Mouse (Mus musculus): ENCODE measurements around the gene Usp3. TPM values are rescaled to one million over a fixed set of nuclear protein-coding genes. Genes with fewer than 3 reads are reported as not detected.

The Usp3 gene
- 10 to 100 TPM; 33.5 to 36.8 TPM for total RNA-seq (2021)

DNA sequence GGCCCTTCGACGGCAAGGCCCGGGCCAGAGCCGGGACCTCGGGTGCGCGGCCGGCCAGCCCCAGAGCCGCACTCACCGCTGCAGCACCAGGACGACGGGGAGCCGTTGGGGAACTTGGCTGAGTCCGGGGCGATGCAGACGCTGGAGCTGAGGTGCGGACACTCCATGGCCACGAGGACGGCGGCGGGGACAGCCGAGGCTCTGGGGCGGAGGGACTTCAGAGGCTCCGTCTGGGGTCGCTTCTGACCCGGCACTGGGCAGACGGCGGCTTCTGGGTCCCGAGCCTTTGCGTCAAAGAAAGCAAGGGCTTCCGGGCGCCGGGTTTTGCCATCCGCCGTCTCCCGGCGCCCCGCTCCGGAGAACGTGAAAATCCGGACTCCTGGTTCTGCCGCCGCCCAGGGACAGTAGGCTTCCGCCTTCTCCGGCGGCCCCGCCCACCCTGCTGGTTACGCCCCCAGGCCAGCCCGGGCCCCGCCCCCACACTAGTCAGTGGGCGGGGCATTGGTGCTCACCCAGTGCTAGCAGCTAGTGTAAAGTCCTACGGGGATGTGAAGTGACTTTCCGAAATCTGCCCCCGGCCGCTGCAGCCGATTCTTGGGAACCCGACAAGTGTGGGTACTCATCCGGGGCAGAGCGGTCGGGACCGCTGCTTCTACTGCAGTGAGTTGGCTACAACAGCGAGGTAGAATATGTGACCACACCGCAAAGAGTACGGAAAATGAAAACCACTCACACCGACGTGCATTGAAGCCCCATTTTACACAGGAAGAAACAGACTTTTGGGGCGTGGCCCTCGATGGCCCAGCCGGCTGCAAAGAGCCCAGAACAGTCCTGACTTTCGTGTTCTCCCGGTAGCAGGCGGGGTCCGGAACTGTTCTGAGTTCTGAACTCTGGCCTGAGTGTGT lies at the start of gene Usp3:
TSS of gene Usp3 (minus strand) at position 435 of the 905 bp plus-strand sequence.
- peak; percentile 91 to 94 for DNase-seq (ENCODE audit: low spot score in 2 of 2)
- intact Hi-C loops (cut with DNase I), result loop anchor here (2.0 kb wide), 1 partner anchor 80 kb away; no protein-coding TSS in a partner anchor

DNA sequence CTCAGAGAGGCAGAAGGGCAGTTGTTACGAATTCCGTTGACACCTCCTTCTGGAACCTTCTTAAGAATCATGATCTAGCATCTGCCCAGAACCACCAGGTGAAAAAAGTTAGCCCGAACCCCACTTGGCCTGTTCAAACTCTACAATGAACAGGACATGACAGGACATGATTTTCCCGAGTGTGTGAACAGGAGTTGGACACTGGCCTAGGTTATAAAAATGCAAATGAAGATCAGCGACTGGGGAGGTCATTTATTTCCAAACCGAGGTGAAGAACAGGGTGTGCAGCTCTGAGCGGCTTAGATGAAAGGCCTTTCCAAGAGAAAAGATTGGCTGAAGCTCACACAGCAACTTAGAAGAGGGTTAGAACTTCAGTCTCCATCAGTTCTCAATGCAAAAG lies 47.5 kb upstream of the Usp3 start:
- DNase-seq (ENCODE audit: low spot score in 2 of 2), result no peak
- intact Hi-C loops (cut with DNase I), result loop anchor here (10.0 kb wide), 1 partner anchor 184 kb away; no protein-coding TSS in a partner anchor

DNA sequence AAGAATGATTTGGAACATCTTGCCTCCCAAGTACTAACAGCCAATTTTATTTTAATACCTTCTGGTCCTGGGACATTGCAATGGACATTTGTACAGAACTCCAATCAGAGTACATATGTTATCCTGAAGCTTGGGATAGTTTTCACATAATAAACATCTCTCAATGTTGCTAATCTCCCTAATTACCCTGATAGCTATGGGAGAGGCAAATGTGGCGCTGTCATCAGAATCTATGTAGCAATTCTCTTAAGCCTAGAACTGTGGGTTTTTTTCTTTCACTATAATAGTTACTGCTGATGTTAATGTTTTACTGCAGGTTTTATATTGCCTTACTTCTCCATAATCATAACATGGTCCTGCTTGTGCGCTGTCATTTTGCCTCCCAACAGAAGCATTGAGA lies 46.7 kb upstream of the Usp3 start:
- intact Hi-C loops (cut with DNase I), result loop anchor here (10.0 kb wide), 1 partner anchor 185 kb away; no protein-coding TSS in a partner anchor
- DNase-seq (ENCODE audit: low spot score in 2 of 2), result no peak

- intact Hi-C loops (cut with DNase I), result no loop called here
- DNase-seq (ENCODE audit: low spot score in 2 of 2), result no peak
Measured at GRCm38 (mm10) chr9:66632441-66632840, 39.5 kb upstream of the Usp3 start.

- no peak for DNase-seq (ENCODE audit: low spot score in 2 of 2)
- intact Hi-C loops (cut with DNase I), result no loop called here
Measured at GRCm38 (mm10) chr9:66630931-66631330, 38.0 kb upstream of the Usp3 start.

DNA sequence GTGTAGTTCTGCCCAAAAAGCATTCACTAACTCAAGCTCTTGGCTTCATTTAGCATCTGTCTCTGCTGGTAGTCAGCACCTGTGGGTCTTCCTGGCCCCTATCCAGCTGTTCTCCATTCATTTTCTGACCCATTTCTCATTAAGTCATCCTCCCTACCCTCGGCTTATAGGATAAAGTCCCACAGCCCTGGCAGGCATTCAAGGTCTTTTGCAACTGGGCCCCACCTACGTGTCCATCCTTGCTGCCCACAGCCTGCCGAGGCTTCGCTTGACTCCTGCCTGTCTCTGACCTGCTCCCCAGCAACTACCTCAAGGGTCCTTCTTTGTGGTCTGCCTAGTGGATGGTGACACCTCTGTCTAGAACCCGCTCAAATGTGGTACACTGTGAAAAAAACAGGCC lies 33.7 kb upstream of the Usp3 start:
- intact Hi-C loops (cut with DNase I), result no loop called here
- DNase-seq (ENCODE audit: low spot score in 2 of 2), result no peak

- intact Hi-C loops (cut with DNase I), result no loop called here
- DNase-seq (ENCODE audit: low spot score in 2 of 2), result no peak
Measured at GRCm38 (mm10) chr9:66625974-66626530, 33.1 kb upstream of the Usp3 start.

- intact Hi-C loops (cut with DNase I), result no loop called here
- no peak for DNase-seq (ENCODE audit: low spot score in 2 of 2)
Measured at GRCm38 (mm10) chr9:66624873-66625272, 31.9 kb upstream of the Usp3 start.

DNA sequence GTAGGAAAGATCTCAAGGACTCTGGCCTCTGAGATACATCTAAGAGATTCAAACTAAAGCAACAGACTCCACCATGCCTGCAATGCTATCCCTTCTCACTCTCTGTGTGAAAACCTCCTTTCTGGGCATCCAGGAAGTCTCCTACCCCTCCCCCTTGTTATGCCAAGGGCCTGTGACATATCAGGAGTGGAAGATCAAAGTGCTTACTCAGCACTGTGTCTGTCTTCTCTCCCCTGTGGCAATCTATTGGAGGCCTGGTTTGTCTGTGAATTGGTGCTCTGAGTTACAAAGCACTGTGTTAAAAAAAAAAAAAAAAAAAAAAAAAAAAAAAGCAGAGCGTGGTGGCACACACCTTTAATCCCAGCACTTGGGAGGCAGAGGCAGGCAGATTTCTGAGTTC lies 30.7 kb upstream of the Usp3 start:
- DNase-seq (ENCODE audit: low spot score in 2 of 2), result no peak
- intact Hi-C loops (cut with DNase I), result no loop called here

DNA sequence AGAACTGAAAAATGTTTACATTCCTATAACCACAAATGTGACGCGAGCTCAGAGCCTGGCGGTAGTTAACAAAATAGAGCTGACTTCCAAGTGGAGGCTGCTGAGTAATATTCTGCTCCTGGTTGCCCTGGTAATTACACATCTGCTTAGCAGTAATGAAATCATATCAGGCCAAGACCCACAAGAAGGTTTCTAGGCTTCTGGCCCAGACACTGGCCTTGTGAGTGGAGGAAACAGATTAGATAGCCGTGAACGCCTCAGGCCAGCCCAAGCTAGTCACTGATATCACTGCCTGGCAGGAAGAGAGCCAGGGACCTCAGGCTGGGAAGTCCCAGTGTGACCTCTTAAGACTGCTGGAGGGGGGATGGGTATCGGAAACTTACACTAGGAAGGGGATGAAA lies 27.6 kb upstream of the Usp3 start:
- intact Hi-C loops (cut with DNase I), result no loop called here
- no peak for DNase-seq (ENCODE audit: low spot score in 2 of 2)

DNA sequence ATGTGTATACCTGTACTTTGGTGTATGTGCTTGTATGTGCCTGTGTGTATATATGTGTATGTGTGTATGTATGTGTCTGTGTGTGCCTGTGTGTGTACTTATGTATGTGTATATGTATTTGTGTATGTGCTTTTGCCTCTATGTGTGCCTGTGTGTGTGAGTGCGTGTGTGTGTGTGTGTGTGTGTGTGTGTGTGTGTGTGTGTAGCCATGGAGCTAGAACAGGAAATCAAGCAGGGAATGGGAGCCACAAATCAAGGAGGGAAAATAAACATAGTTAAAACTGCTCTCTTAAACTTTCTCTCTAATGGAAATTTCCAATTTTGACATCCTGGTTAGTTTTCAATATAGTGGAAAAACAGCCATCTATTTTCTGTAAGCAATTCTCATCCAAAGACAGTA lies 27.1 kb upstream of the Usp3 start:
- DNase-seq (ENCODE audit: low spot score in 2 of 2), result no peak
- intact Hi-C loops (cut with DNase I), result no loop called here

DNA sequence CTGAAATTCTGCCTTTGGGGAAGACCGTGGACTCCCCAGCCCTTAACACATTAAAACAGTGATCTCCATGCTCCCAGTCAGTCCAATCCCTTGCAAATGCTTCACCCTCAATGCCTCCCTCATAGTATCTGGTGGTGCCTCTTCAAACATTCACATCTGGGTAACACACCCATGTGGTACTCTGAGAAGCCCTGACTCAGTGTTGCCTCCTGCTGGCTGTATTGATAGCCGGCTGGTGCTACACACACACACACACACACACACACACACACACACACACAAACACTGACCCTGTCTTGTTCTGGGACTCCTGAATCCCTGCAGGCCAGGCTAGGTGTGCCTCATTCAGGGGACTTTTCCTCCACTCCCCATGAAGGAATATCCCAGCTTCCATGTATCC lies 24.9 kb upstream of the Usp3 start:
- intact Hi-C loops (cut with DNase I), result no loop called here
- no peak for DNase-seq (ENCODE audit: low spot score in 2 of 2)

DNA sequence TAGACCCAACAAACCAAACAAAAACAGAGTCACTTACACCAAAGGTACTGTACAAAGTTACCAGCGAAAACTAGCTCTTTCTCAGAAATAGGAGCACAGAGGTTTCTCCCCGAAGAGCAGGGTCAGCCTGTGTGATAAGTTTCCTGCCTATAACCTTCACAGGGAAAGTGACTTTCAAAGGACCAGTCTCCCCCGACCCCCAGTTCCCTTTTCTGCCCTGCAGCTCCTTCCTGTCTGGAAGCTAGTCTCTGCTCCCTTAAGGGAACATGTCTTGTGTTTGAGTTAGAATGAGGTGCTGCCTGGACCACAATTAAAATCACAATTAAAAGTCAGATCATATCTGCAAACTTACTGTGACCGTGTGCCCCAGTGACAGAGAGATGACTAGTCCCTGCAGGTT lies 23.9 kb upstream of the Usp3 start:
- intact Hi-C loops (cut with DNase I), result no loop called here
- no peak for DNase-seq (ENCODE audit: low spot score in 2 of 2)

DNA sequence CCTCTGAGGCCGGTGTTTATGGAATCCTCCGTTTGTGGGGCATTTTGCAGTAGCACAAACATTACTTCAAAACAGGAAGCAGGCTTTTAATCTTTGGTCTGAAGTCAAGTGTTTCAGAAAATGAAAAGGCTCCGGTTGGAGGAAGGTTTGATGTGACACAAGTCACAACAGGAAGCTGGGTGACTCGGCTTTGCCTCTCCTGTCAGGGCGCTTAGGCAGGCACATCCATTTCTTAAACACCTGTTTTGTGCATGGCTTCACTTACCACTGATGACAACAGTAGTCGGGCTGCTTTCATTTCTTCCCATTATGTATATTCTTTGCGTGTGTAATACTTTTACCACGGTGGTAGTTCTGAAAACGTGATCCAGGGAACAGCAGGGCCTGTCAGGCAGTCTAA lies 22.2 kb upstream of the Usp3 start:
- intact Hi-C loops (cut with DNase I), result no loop called here

DNA sequence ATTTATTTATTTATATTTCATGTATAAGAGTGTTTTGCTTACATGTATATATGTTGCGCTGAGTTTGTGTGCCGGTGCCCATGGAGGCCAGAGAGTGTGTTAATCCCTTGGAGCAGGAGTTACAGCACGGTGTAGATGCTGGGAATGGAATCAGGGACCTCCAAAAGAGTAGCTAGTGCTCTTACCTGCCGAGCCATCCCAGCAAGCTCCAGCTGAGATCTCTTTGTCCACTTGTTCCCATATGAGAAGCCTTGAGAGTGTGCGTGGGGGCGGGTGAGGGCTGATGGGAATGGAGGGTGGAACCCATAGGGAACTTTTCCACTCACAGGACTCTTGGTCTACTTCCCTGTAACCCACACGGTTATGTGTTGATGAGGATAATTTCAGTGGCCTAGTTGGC lies 21.6 kb upstream of the Usp3 start:
- intact Hi-C loops (cut with DNase I), result no loop called here
- DNase-seq (ENCODE audit: low spot score in 2 of 2), result no peak

More for the DNA sequence above, 22.2 kb upstream of the Usp3 start:
- DNase-seq (ENCODE audit: low spot score in 2 of 2), result no peak

- DNase-seq (ENCODE audit: low spot score in 2 of 2), result no peak
- intact Hi-C loops (cut with DNase I), result no loop called here
Measured at GRCm38 (mm10) chr9:66613667-66614066, 20.7 kb upstream of the Usp3 start.

DNA sequence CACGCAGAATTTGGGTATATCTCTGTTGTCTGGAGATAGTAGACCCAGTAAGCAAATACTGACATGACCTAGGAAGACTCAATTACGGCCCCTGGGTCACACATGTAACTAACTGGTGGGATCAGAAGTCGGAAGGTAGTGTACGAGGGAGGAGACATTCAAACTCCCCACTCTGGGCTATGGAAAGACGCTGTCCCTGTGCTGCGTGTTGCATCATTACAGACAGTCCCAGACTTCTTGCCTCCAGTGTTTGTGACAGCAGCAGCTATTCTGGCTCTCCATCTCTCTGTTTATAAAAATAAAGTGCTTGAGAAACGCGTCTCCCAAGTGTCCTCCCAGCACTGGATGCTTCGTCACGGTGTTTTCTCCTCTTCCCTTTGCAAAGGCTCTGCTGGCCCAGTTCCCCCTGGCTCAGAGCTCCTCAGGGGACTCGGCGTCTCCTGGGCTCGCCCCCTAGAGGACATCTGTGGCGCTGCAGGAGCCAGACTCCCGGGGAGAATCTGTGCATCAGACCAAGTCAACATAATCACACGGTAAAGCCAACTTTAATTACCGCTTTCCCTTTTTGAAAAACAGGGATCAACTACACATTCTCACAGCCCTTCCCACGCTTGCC lies 18.6 kb upstream of the Usp3 start:
- peak; percentile 89 to 91 for DNase-seq (ENCODE audit: low spot score in 2 of 2)
- intact Hi-C loops (cut with DNase I), result no loop called here

DNA sequence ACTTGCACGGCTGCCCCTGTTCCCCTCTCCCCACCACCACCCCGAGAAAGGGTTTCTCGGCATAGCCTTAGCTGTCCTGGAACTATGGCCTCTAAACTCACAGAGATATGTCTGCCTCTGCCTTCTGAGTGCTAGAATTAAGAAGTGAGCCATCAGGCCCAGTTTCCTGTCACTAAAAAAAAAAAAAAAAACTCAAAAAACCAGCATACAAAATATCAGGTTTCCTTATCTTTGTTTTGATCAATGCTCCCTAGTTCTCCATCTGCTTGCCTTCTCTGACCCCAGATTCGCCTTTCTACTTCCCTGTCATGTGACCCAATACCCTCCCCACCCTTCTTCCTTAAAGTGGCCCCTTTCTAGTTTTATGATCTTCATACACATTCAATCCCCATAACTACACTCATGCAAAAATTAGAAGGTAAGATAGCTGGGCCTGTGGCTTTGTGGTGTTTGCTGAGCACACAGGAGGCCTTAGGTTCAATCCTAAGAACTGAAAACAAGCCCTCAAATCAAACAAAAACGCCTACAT lies 15.9 kb upstream of the Usp3 start:
- intact Hi-C loops (cut with DNase I), result no loop called here
- DNase-seq (ENCODE audit: low spot score in 2 of 2), result no peak

GRCm38 (mm10) chr9:66606851-66607250 lies 13.9 kb upstream of the Usp3 start:
- intact Hi-C loops (cut with DNase I), result no loop called here

More at GRCm38 (mm10) chr9:66606851-66607250, 13.9 kb upstream of the Usp3 start:
- DNase-seq (ENCODE audit: low spot score in 2 of 2), result no peak
